Mouse (Mus musculus) NIH3T3 (cell line): ENCODE measurements around the gene Abcg4.

ENCODE experiments used
- DNase-seq: peaks from one replicate; pipeline ENCODE4 v3.0.0-alpha.2; 2012; ENCODE audit warnings: low read depth

The Abcg4 gene

GRCm38 (mm10) chr9:44239447-44239846 lies 49.0 kb downstream of the Abcg4 start:
- peak; percentile 76 for DNase-seq

GRCm38 (mm10) chr9:44238501-44239190 lies 49.8 kb downstream of the Abcg4 start:
- DNase-seq: no peak

- DNase-seq: no peak
Observed at GRCm38 (mm10) chr9:44237128-44237527, 51.3 kb downstream of the Abcg4 start.

DNA sequence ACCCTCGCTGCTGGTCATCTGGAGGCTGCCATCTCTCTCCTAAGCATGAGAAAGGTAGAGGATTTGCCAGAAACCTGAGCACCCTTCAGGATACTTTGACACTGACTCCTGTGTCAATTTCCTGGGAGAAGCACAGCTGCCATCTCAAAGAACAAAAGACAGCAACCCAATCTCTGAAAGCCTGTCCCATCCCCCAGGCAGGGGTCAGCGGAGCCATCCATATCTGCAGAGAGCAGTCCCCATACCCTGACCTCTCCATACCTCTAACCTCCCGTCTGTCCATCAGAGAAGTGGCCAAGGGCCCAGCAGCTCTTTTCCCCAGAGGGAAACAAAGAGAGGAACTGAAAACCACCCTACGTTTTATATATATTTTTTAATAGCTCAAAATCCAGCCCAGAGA lies 51.8 kb downstream of the Abcg4 start:
- no peak for DNase-seq

- DNase-seq: peak; percentile 60
Observed at GRCm38 (mm10) chr9:44234479-44235427, 53.7 kb downstream of the Abcg4 start.

- DNase-seq: peak; percentile 99
Observed at GRCm38 (mm10) chr9:44233802-44234478, 54.5 kb downstream of the Abcg4 start, which contains the start of gene Cbl. Cbl (minus strand) TSS chr9:44234049.

DNA sequence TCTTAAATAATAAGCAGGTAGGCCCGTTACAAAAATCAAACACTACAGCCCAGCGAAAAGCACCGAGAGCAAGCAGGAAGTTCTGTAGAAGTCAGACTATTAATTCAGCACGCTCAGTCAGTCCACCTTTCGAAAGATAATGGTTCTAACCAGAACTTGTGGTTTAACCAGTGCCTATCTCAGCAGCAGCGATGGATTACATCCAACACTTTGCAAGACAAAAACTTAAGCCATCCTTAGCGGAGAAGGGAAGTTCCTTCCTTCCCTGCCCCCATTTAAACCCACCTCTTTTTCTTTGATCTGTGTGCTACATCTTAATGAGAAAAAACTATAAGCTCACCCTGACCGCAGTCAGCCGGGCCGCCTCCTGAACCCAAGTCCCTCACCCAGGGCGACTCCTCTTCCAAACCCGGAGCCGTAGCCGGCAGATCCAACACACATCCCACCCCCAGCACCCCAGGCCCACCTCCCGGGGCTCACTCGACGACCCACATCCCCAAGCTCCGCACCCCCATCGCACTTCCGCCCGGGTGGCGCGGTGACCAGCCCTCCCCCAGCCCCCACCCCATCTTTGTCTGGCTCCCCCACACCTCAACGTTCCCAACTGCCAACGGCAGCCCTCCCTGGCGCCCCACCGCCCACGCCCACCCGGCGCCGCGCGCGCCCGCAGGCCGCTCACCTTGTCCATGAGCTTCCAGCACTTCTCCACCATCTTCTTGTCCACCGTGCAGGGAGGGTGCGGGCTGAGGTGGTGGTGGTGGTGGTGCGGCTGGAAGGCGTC lies 55.2 kb downstream of the Abcg4 start:
- DNase-seq: peak; percentile 27

DNA sequence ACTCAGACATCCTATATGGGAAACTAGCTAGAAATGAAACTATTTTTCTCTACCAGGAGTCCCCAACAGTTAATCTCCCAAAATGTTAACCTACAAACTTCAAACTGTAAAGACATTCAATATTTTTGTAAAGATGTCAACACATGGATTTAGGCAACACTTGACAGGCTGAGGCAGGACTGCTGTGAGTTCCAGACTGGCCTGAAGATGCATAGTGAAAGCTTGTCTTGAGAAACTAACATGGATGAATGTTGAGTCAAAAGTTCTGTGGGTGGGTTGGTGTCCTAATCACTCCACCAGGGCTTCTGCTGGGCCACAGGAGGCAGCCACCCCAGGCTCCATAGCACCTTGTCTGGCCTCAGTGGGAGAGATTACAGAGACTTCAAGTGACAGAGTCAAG lies 56.8 kb downstream of the Abcg4 start:
- DNase-seq: no peak

DNA sequence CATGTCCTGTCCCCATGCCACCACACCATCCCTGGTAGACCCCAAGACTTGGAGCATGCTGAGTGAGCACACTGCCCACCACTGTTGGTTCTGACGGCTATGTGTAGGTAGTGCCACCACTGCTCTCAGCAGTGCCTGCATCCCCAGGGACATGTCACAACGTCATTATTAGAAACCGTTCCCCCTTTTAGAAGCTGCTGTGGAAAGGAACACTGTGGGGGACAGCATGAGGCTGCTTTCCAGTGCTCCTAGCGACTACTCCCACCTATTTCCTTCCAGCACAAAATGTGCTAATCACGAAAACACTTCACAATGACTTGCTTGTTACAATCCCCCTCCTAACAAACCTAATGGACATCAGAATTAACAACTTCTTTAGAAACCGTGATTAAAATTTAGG lies 62.4 kb downstream of the Abcg4 start:
- no peak for DNase-seq
